Mouse (Mus musculus): ENCODE measurements around the gene Prmt1. TPM values are rescaled to one million over a fixed set of nuclear protein-coding genes. Genes with fewer than 3 reads are reported as not detected.

Prmt1 gene
- polyA plus RNA-seq (2014; fragmentation: Illumina TruSeq; extraction: RNeasy Lipid Tissue Mini Kit (QIAGEN cat#74804); ENCODE audit: low replicate concordance) = 2.3 TPM

DNA sequence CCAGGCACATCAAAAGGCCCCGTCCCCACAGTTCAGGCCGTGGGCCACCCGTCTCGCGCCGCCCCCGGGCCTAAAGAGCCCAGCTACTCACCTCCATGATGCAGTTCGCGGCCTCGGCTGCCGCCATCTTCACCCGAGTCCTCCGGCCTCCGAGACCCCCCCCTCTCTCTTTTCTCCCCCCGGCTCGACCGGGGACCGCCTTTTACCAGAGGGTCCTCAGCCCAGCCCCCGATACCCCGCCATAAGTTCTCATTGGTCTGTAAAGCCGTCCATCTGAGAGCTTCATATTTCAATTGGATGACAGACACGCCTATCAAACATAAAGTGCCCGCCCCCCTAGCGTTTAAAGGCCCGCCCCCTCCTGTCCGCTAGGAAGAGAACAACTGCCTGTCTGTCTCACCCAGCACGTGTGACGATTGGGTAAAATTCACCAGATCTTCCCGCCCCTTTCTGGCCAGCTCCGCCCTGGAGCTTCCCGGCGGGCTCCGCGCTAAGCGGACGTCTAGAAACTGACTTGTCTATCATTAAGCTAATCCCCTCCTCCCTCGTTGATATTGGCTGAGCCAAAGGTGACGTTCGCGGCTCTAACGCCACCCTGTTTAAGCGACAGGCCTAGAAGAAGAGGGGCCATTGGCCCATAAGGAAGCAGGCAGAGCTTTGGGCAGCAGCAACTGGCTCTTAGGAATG, at the start of gene Prmt1:
Gene Prmt1 (minus strand): TSS at position 377 of the 687 bp plus-strand sequence.

DNA sequence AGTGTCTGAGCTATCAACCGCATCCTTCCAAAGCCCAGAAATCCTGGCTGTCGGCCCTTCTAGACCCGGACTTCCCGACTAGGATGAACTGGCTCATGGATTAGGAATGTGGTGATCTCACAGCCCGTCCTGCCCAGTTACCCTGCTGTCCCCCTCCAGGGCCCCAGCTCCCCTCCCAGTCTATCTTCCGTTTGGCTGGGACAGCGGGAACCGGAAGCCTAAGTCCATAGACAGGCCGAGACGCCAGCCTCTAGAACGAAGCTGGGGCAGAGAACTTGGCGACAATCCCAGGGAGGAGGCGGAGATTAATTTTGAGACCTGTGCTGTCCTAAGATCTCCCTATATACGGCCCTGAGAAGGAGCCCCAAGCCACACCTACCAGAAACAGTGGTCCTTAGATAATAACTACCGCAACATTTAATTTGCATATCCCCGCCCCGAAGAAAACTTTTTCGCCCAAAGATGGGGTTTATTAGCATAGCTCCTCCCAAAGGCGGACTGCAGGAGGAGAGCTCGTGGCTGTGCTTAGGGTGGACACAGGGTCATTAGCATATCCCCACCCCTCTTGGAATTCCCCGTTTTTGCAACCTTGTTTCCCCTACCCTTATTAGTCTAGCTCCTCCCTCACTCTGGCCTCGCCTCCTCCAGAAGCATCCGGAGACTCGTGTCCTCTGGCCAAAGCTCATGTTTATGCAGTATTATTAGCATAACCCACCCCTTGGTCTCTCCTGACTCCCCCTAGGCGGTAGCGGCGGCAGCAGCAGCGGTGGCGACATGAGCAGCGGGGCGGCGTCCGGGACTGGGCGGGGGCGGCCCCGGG, 31.1 kb upstream of the Prmt1 start, which contains the start of gene Rras:
Gene Rras (plus strand): TSS at position 720 of the 820 bp plus-strand sequence.

DNA sequence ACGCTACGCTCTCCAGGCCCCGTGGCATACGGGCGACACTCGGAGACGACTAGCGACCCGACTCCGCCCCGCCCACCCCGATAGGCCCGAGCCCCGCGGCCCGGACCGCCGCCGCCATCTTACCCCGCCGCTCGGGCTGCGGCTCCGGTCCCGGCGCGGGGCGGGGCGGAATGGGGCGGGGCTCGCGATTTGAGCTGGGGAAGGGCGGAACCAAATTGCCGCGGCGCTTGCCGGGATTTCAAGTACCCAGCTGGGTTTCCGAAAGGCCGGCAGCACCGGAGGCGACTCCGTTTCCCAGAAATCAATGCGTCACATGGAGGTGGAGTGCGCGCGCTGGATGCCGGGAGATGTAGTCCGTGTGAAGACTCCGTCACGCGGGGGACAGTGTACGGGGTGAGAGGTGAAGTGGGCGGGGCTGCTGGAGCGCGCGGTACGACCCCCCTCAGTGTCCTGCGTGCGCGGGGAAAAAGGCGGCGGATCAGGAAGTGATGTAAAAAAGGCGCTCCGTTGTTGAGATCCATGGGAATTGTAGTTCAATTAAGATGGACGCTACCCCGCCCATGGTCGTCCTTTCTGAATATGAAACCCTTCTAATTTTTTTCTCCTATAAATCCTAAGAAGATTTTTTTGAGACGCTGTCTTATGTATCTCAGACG, 29.7 kb upstream of the Prmt1 start, which contains the start of gene Scaf1:
Gene Scaf1 (minus strand): TSS at position 407 of the 656 bp plus-strand sequence.

DNA sequence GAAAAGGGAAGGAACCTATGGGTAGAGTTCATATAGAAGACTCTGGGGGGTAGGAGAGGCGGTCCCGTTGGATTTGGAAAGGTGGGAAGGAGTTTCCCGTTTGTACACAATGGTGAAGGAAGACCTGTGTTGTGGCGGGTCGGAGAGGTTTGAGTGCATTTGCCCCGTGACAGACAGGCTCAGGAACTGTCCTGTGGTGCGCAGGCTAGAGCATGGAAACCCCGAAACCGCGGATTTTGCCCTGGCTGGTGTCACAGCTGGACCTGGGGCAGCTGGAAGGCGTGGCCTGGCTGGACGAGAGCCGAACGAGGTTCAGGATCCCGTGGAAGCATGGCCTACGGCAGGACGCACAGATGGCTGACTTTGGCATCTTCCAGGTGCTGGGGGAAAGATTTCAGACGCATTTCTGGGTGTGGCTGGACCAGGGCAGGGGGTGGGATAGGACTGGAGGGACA, 12.2 kb upstream of the Prmt1 start, which contains the start of gene Bcl2l12:
Gene Bcl2l12 (minus strand): TSS at position 212 of the 455 bp plus-strand sequence.

DNA sequence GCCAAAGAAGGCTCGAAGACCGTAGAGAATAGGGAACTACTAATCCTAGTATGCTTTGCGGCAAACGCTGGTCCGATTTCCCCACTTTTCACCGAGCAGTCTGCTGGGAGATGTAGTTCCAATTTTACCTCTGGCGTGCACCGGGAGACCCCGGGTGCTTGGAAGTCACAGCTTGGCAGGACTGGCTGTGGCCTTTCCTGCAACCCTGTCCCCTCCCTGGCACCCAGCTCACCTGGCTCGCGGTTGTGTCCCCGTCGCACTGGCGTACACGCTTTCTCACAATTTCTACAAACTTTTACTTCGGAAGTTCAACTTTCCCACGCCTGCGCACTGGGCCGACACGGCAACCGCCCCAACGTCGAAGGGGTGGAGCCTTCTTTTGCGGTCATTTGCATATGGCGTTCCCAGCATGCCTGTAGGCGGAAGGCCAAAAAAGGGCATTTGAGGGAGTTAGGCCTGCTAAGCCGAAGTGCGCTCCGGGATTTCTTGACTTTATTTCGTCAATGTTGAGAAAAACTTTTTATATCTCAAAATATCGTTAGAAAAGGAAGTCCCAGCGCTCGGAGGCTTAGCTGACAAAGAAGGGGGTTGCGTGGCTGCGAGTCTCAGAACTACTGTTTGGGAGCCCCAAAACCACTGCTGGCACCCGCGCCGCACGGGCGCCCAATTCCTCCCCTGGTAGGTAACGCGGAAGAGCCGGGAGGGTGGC, 11.0 kb upstream of the Prmt1 start, which contains the start of gene Irf3:
Gene Irf3 (plus strand): TSS at position 418 of the 709 bp plus-strand sequence.

DNA sequence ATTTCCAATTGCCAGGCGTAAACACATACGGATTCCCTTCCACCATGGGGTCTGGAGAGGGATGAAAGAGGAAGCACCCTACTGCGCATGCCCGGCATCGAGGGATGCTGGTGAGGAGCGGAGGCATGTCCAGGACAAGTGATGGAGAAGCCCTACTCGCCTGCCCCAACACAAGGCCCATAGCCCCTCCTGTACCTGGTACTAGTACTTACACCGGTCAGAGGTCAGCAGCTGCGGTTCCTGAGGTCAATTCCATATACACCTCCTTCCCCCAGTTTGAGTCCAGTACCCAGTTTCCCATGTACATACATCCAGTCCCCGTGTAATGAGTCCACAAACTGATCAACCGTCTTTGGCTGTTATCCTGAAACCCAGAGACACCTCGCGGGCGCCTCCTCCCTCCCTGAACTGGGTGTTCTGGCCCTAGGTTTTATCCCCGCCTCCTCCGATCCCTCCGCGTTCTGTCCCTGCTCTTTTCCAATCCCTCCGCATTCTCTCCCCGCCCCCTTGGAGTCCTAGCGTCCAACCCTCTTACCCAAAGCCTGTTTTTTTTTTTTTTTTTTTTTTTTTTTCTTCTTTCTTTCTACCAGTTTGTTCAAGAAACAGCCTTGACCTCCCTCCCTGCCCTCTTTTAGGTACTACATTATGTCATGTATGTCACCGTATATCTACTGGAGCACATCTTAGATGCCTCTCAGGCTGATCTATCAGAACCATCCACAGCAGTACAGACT, 11.8 kb downstream of the Prmt1 start, which contains the start of gene Cpt1c:
Gene Cpt1c (minus strand): TSS at position 469 of the 734 bp plus-strand sequence.

DNA sequence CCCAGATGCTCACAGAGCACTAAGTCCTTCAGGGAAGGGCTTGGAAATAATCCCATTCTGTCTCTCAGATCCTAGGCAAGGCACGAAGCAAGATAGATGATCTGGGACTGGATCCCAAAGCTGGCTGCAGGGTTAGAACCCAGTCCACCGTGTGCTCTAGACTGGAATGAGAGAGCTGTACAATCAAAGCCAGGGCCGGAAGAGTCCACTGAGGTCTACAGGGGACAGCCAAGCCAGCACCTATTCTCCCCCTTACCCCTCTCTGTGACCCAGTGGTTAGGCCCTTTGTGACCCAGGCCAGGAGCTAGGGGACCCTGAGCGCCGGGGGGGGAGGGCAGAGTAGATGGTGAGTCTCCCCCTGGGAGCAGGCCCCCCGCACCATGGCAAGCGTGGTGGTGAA, 43.5 kb downstream of the Prmt1 start, which contains the start of gene Tsks:
Gene Tsks (plus strand): TSS at position 301 of the 400 bp plus-strand sequence.

DNA sequence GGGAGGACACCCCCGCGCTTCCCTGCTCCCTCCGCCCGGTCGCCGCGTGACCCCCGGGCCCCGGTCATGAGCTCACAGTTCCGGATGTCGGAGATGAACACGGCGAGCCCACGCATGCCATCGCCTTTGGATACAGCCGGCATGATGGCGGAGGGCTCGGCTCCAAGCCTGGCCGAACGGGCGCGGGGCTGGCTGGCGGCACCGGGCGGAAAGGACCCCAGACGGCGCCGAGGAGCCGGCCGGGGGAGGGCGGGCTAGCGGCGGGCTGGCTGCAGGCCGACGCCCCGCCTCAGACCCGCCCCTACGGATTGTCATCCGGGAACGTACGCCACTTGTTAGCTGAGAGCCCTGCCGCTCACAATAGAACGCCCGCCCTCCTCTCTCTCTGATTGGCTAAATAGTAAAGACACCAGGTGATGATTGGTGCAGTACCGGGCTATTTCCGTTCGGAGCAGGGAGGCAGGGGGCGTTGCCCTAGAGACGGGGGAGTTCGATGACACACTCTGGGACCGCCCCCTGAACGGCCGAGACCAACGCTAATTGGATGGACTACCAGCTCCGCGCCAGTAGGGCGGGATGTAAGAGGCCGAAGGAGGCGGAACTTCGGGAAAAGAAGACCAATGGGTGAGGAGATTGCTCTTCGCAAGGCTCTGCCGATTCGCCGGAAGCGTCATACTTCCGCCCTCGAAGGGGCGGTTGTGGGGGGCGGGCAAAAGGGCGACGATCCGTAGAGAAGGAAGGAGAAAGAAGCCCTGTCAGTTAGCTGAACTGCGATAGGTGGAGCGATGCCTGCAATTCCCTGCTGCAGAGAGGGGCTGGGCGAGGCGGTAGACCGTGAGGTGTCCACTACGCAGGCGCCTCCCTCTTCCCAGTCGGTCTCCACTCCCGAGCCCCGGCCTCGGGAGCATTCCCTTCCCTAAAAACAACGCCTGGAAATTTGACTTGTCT, 56.9 kb downstream of the Prmt1 start, which contains the start of gene Ap2a1:
Gene Ap2a1 (minus strand): TSS at position 293 of the 948 bp plus-strand sequence.

Other genes starting within 250 kb of the Prmt1 start
- 10.2 TPM for gene Vrk3, start 238.2 kb downstream of the Prmt1 start, polyA plus RNA-seq (2014; fragmentation: Illumina TruSeq; extraction: RNeasy Lipid Tissue Mini Kit (QIAGEN cat#74804); ENCODE audit: low replicate concordance)
- 0.45 TPM for gene Zfp473, start 235.5 kb downstream of the Prmt1 start, polyA plus RNA-seq (2014; fragmentation: Illumina TruSeq; extraction: RNeasy Lipid Tissue Mini Kit (QIAGEN cat#74804); ENCODE audit: low replicate concordance)
- 3.6 TPM for gene Nup62, start 170.5 kb downstream of the Prmt1 start, polyA plus RNA-seq (2014; fragmentation: Illumina TruSeq; extraction: RNeasy Lipid Tissue Mini Kit (QIAGEN cat#74804); ENCODE audit: low replicate concordance)
- gene Il4i1, start 170.2 kb downstream of the Prmt1 start, polyA plus RNA-seq (2014; fragmentation: Illumina TruSeq; extraction: RNeasy Lipid Tissue Mini Kit (QIAGEN cat#74804); ENCODE audit: low replicate concordance) = not detected
- 1.0 TPM for gene Atf5, start 169.9 kb downstream of the Prmt1 start, polyA plus RNA-seq (2014; fragmentation: Illumina TruSeq; extraction: RNeasy Lipid Tissue Mini Kit (QIAGEN cat#74804); ENCODE audit: low replicate concordance)
- 1.1 TPM for gene Akt1s1, start 137.6 kb downstream of the Prmt1 start, polyA plus RNA-seq (2014; fragmentation: Illumina TruSeq; extraction: RNeasy Lipid Tissue Mini Kit (QIAGEN cat#74804); ENCODE audit: low replicate concordance)
- not detected for gene Tbc1d17, start 137.5 kb downstream of the Prmt1 start, polyA plus RNA-seq (2014; fragmentation: Illumina TruSeq; extraction: RNeasy Lipid Tissue Mini Kit (QIAGEN cat#74804); ENCODE audit: low replicate concordance)
- not detected for gene Pnkp, start 129.4 kb downstream of the Prmt1 start, polyA plus RNA-seq (2014; fragmentation: Illumina TruSeq; extraction: RNeasy Lipid Tissue Mini Kit (QIAGEN cat#74804); ENCODE audit: low replicate concordance)
- gene Ptov1, start 116.8 kb downstream of the Prmt1 start, polyA plus RNA-seq (2014; fragmentation: Illumina TruSeq; extraction: RNeasy Lipid Tissue Mini Kit (QIAGEN cat#74804); ENCODE audit: low replicate concordance) = not detected
- gene Med25, start 93.9 kb downstream of the Prmt1 start, polyA plus RNA-seq (2014; fragmentation: Illumina TruSeq; extraction: RNeasy Lipid Tissue Mini Kit (QIAGEN cat#74804); ENCODE audit: low replicate concordance) = 1.3 TPM
- 0.48 TPM for gene Fuz, start 90.5 kb downstream of the Prmt1 start, polyA plus RNA-seq (2014; fragmentation: Illumina TruSeq; extraction: RNeasy Lipid Tissue Mini Kit (QIAGEN cat#74804); ENCODE audit: low replicate concordance)
- 9.8 TPM for gene Ap2a1, start 57.1 kb downstream of the Prmt1 start, polyA plus RNA-seq (2014; fragmentation: Illumina TruSeq; extraction: RNeasy Lipid Tissue Mini Kit (QIAGEN cat#74804); ENCODE audit: low replicate concordance)
- not detected for gene Tsks, start 43.4 kb downstream of the Prmt1 start, polyA plus RNA-seq (2014; fragmentation: Illumina TruSeq; extraction: RNeasy Lipid Tissue Mini Kit (QIAGEN cat#74804); ENCODE audit: low replicate concordance)
- 0.15 TPM for gene Cpt1c, start 11.7 kb downstream of the Prmt1 start, polyA plus RNA-seq (2014; fragmentation: Illumina TruSeq; extraction: RNeasy Lipid Tissue Mini Kit (QIAGEN cat#74804); ENCODE audit: low replicate concordance)
- 11.1 TPM for gene Irf3, start 11.1 kb upstream of the Prmt1 start, polyA plus RNA-seq (2014; fragmentation: Illumina TruSeq; extraction: RNeasy Lipid Tissue Mini Kit (QIAGEN cat#74804); ENCODE audit: low replicate concordance)
- gene Bcl2l12, start 12.1 kb upstream of the Prmt1 start, polyA plus RNA-seq (2014; fragmentation: Illumina TruSeq; extraction: RNeasy Lipid Tissue Mini Kit (QIAGEN cat#74804); ENCODE audit: low replicate concordance) = not detected
- 2.0 TPM for gene Scaf1, start 29.8 kb upstream of the Prmt1 start, polyA plus RNA-seq (2014; fragmentation: Illumina TruSeq; extraction: RNeasy Lipid Tissue Mini Kit (QIAGEN cat#74804); ENCODE audit: low replicate concordance)
- gene Rras, start 31.4 kb upstream of the Prmt1 start, polyA plus RNA-seq (2014; fragmentation: Illumina TruSeq; extraction: RNeasy Lipid Tissue Mini Kit (QIAGEN cat#74804); ENCODE audit: low replicate concordance) = 1.1 TPM
- gene Prr12, start 66.3 kb upstream of the Prmt1 start, polyA plus RNA-seq (2014; fragmentation: Illumina TruSeq; extraction: RNeasy Lipid Tissue Mini Kit (QIAGEN cat#74804); ENCODE audit: low replicate concordance) = not detected
- 4.6 TPM for gene Nosip, start 75.9 kb upstream of the Prmt1 start, polyA plus RNA-seq (2014; fragmentation: Illumina TruSeq; extraction: RNeasy Lipid Tissue Mini Kit (QIAGEN cat#74804); ENCODE audit: low replicate concordance)
- 9.4 TPM for gene Prrg2, start 76.1 kb upstream of the Prmt1 start, polyA plus RNA-seq (2014; fragmentation: Illumina TruSeq; extraction: RNeasy Lipid Tissue Mini Kit (QIAGEN cat#74804); ENCODE audit: low replicate concordance)
- not detected for gene Rcn3, start 105.7 kb upstream of the Prmt1 start, polyA plus RNA-seq (2014; fragmentation: Illumina TruSeq; extraction: RNeasy Lipid Tissue Mini Kit (QIAGEN cat#74804); ENCODE audit: low replicate concordance)
- gene Fcgrt, start 117.3 kb upstream of the Prmt1 start, polyA plus RNA-seq (2014; fragmentation: Illumina TruSeq; extraction: RNeasy Lipid Tissue Mini Kit (QIAGEN cat#74804); ENCODE audit: low replicate concordance) = 3.7 TPM
- 126 TPM for gene Rps11, start 137.9 kb upstream of the Prmt1 start, polyA plus RNA-seq (2014; fragmentation: Illumina TruSeq; extraction: RNeasy Lipid Tissue Mini Kit (QIAGEN cat#74804); ENCODE audit: low replicate concordance)
- 181 TPM for gene Rpl13a, start 142.2 kb upstream of the Prmt1 start, polyA plus RNA-seq (2014; fragmentation: Illumina TruSeq; extraction: RNeasy Lipid Tissue Mini Kit (QIAGEN cat#74804); ENCODE audit: low replicate concordance)
- not detected for gene Gm45713, start 149.7 kb upstream of the Prmt1 start, polyA plus RNA-seq (2014; fragmentation: Illumina TruSeq; extraction: RNeasy Lipid Tissue Mini Kit (QIAGEN cat#74804); ENCODE audit: low replicate concordance)
- gene Flt3l, start 149.9 kb upstream of the Prmt1 start, polyA plus RNA-seq (2014; fragmentation: Illumina TruSeq; extraction: RNeasy Lipid Tissue Mini Kit (QIAGEN cat#74804); ENCODE audit: low replicate concordance) = 13.9 TPM
- gene Pih1d1, start 167.7 kb upstream of the Prmt1 start, polyA plus RNA-seq (2014; fragmentation: Illumina TruSeq; extraction: RNeasy Lipid Tissue Mini Kit (QIAGEN cat#74804); ENCODE audit: low replicate concordance) = not detected
- gene Aldh16a1, start 168.0 kb upstream of the Prmt1 start, polyA plus RNA-seq (2014; fragmentation: Illumina TruSeq; extraction: RNeasy Lipid Tissue Mini Kit (QIAGEN cat#74804); ENCODE audit: low replicate concordance) = 13.8 TPM
- gene Slc17a7, start 177.4 kb upstream of the Prmt1 start, polyA plus RNA-seq (2014; fragmentation: Illumina TruSeq; extraction: RNeasy Lipid Tissue Mini Kit (QIAGEN cat#74804); ENCODE audit: low replicate concordance) = not detected
- gene Gfy, start 193.0 kb upstream of the Prmt1 start, polyA plus RNA-seq (2014; fragmentation: Illumina TruSeq; extraction: RNeasy Lipid Tissue Mini Kit (QIAGEN cat#74804); ENCODE audit: low replicate concordance) = not detected
- not detected for gene Pth2, start 194.4 kb upstream of the Prmt1 start, polyA plus RNA-seq (2014; fragmentation: Illumina TruSeq; extraction: RNeasy Lipid Tissue Mini Kit (QIAGEN cat#74804); ENCODE audit: low replicate concordance)
- not detected for gene Ccdc155, start 218.3 kb upstream of the Prmt1 start, polyA plus RNA-seq (2014; fragmentation: Illumina TruSeq; extraction: RNeasy Lipid Tissue Mini Kit (QIAGEN cat#74804); ENCODE audit: low replicate concordance)
- gene Dkkl1, start 225.6 kb upstream of the Prmt1 start, polyA plus RNA-seq (2014; fragmentation: Illumina TruSeq; extraction: RNeasy Lipid Tissue Mini Kit (QIAGEN cat#74804); ENCODE audit: low replicate concordance) = not detected
- gene Tead2, start 229.2 kb upstream of the Prmt1 start, polyA plus RNA-seq (2014; fragmentation: Illumina TruSeq; extraction: RNeasy Lipid Tissue Mini Kit (QIAGEN cat#74804); ENCODE audit: low replicate concordance) = 1.7 TPM